Mouse (Mus musculus): Measurements from ENCODE around the gene Rhbdd2.

Gene Rhbdd2

DNA sequence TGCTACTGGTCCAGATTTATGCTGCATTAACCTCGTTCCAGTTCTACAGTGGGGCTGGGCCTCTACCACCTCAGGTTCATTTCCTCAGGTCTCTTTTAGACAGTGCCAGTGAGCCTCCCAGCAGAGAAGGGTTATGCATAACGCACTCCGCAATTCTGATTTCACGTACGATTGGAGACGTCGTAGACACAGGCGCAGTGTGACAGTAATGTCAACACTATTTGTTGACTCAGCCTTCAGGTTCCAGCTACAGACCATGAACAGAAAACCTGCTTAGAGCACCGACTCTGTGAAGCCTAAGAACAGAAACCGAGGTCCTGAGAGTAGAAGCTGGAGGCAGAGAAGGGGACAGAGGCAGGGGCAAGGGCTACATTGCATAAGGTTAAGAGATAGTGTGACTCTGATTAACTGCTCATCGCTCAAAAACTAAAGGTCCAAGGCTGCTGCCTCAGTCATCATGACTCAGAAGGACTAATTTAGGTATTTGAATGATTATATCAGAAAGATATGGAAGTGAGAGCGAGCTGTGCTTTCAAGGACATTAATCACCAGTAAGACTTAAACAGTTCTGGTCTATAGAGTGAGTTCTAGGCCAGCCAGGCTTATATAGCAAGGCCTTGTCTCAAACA, 50.6 kb downstream of the Rhbdd2 start:
- no peak for DNase-seq

DNA sequence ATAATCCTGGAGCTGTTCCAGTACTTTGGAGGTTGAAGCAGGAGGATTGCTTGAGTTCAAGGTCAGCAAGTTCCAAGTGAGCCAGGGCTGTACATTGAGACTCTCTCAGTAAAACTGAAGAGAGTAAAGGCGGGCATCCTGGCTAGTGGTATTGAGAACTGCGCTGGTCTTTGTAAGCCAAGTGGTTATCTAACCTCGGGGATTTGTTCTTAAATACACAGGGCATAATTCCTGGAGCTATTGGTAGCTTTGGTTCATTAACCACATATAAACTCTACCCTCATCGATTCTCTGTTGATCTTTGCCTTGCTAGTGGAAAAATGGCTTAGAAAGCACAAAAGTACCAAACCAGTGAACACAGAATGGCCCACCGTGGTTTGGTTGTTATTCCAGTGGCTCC, 58.0 kb downstream of the Rhbdd2 start:
- no peak for DNase-seq

DNA sequence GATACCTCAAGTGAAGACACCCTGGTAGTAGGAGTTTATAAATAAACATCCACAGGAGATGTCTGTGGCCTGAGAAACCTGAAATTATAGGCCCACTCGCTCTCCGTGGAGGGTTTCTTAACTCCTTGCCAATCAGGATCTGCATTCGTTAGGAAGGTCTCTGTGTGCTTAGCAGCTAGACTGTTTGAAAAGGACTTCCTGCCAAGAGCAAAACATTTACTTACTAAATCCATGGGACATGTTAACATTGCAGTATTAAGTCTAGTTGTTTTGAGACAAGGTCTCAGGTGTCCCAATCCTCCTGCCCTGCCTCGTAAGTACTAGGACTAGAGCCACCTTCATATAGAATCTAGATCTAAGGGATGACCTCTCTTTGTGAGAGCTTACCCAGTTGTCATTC, 58.8 kb downstream of the Rhbdd2 start:
- DNase-seq, result no peak

DNA sequence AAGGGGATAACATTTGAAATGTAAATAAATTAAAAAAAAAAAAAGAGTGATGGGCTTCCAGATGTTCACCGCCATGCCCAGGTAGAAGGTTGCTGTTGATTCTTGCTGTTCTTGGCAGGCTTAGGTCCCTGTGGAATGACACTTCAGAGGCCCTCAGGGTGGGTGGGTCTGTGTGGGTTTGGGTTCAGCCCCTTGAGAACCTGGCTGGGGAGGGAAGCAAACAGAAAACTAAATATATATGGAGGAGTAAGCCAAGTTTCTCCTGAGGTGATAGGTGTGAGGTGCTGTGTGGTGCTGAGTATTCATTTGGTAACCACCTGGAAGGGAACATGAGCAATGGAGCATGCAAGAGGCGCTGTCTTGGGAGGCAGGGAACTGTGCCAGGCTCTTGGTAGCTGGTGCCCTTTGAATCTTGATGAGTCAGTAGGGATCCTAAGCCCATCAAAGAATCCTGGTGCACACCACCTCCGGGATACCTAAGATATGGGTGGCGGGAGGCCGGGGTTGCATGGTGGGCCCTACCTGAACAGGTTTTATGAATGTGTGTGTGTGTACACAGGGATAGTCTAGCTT, 60.9 kb downstream of the Rhbdd2 start:
- no peak for DNase-seq

DNA sequence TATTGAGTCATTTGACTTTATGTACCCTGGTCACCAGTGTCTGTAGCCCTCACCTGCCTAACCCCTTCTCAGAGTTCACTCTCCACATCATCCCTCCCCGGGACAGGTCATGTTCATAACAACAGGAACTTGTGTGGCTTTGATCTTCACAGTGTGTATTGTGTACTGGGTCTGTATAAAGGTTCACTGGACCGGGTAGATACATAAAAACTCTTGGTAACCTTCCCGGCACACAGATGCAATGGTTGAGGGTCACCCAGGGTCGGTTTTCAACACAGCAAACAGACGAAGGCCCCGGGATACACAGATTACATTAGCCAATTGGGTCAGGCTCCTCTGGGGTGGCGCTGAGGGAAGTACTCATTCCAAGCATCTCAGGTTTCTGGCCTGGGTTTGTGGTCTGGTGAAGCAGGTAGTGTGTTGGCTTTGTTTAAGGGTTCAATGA, 62.9 kb downstream of the Rhbdd2 start:
- DNase-seq, result no peak

Data from B cell, adult 2 months (primary cell).